Mouse (Mus musculus) cortical plate, adult 2 months (tissue): Measurements from ENCODE around the gene Cracr2b. TPM values are rescaled to one million over a fixed set of nuclear protein-coding genes. Genes with fewer than 3 reads are reported as not detected.
A peak's percentile ranks its signal among the peaks of the same experiment; 100 is the strongest.

Source experiments
- H3K27ac ChIP-seq: fragments of 200-500 bp; 2 replicates; pipeline ENCODE4 v1.5.1; 2012; ENCODE audit warnings: low read length, control low read depth, inconsistent platforms; ENCODE audit not compliant: insufficient read depth
- H3K4me1 ChIP-seq: fragments of 200-500 bp; 2 replicates; pipeline ENCODE4 v1.6.1; 2011; ENCODE audit warnings: low read length; ENCODE audit not compliant: control insufficient read depth, insufficient read depth
- H3K4me3 ChIP-seq: fragments of 200-500 bp; 2 replicates; pipeline ENCODE4 v1.5.1; 2011; ENCODE audit warnings: mild to moderate bottlenecking, low read length, control low read depth; ENCODE audit not compliant: insufficient read depth
- CTCF ChIP-seq: fragments of 200-500 bp; IDR thresholded peaks from 2 replicates; pipeline ENCODE4 v1.5.1; 2011; ENCODE audit warnings: mild to moderate bottlenecking, control low read depth, low read length; ENCODE audit not compliant: insufficient read depth; ENCODE audit errors: extremely low read depth
- POLR2A ChIP-seq: fragments of 200-500 bp; IDR thresholded peaks from 2 replicates; pipeline ENCODE4 v1.6.1; 2011; ENCODE audit warnings: mild to moderate bottlenecking, low read length, control low read depth; ENCODE audit not compliant: insufficient read depth; ENCODE audit errors: extremely low read depth
- polyA plus RNA-seq: library from polyadenylated mRNA; depleted of rRNA; stranded (reverse); fragments of >200 nt; gene quantifications from 2 replicates; pipeline ENCODE4 v1.2.3, GENCODE M21; 2012

The Cracr2b gene
- polyA plus RNA-seq, 1 experiment = 4.8 TPM

- no peak overlapping the region for H3K4me3 ChIP-seq
- H3K4me1 ChIP-seq = no peaks in the 10 kb centered on the region
- TF ChIP-seq POLR2A (no peak), CTCF (no peak)
- no peak overlapping the region for H3K27ac ChIP-seq
These were observed 37.1 kb upstream of the Cracr2b start for GRCm38 (mm10) chr7:141423811-141424210.

- 0 out of 2 replicates have a peak, but pooled peaks have one; percentile 10 for TF ChIP-seq POLR2A
- no peak for TF ChIP-seq CTCF
- H3K27ac ChIP-seq = no peak overlapping the region
- no peak overlapping the region for H3K4me3 ChIP-seq
These were observed 33.8 kb upstream of the Cracr2b start for GRCm38 (mm10) chr7:141426948-141427730.

GRCm38 (mm10) chr7:141428701-141429100 lies 32.2 kb upstream of the Cracr2b start:
- Histone ChIP-seq H3K27ac (peak overlapping the region; percentile 16), H3K4me1 (no peaks in the 10 kb centered on the region), H3K4me3 (peak overlapping the region; percentile 62)
- TF ChIP-seq CTCF (no peak), POLR2A (no peak)

More at GRCm38 (mm10) chr7:141426948-141427730, 33.8 kb upstream of the Cracr2b start:
- no peaks in the 10 kb centered on the region for H3K4me1 ChIP-seq

- TF ChIP-seq POLR2A (peak; percentile 85), CTCF (no peak)
- H3K4me1 ChIP-seq = no peaks in the 10 kb centered on the region
- peak within 1 kb of the TSS; percentile 62 for H3K4me3 ChIP-seq
- peak within 1 kb of the TSS; percentile 16 for H3K27ac ChIP-seq
These were observed 31.6 kb upstream of the Cracr2b start, which contains the start of gene Cend1 for GRCm38 (mm10) chr7:141429310-141429709. TSS of gene Cend1 (minus strand) at chr7:141429491.

GRCm38 (mm10) chr7:141429840-141430584 lies 30.9 kb upstream of the Cracr2b start:
- TF ChIP-seq POLR2A (0 out of 2 replicates have a peak, but pooled peaks have one; percentile 18), CTCF (no peak)
- Histone ChIP-seq H3K4me3 (peak overlapping the region; percentile 62; the same call in 1 of the 2 replicates), H3K4me1 (no peaks in the 10 kb centered on the region), H3K27ac (no peak overlapping the region)

GRCm38 (mm10) chr7:141430585-141431240 lies 30.2 kb upstream of the Cracr2b start:
- Histone ChIP-seq H3K27ac (no peak overlapping the region), H3K4me3 (no peak overlapping the region), H3K4me1 (peaks cover 4% of the 10 kb centered on the region; the same call in 1 of the 2 replicates)
- TF ChIP-seq CTCF (no peak), POLR2A (no peak)

GRCm38 (mm10) chr7:141431434-141432185 lies 29.3 kb upstream of the Cracr2b start:
- peaks cover 6% of the 10 kb centered on the region for H3K4me1 ChIP-seq
- no peak overlapping the region for H3K4me3 ChIP-seq
- no peak overlapping the region for H3K27ac ChIP-seq
- no peak for TF ChIP-seq CTCF
- no peak for TF ChIP-seq POLR2A

GRCm38 (mm10) chr7:141432186-141432611 lies 28.7 kb upstream of the Cracr2b start:
- H3K27ac ChIP-seq = no peak overlapping the region
- TF ChIP-seq CTCF (no peak), POLR2A (no peak)
- no peak overlapping the region for H3K4me3 ChIP-seq
- H3K4me1 ChIP-seq = peaks cover 6% of the 10 kb centered on the region

GRCm38 (mm10) chr7:141432741-141433516 lies 28.0 kb upstream of the Cracr2b start:
- Histone ChIP-seq H3K4me3 (peak overlapping the region; percentile 48; the same call in 1 of the 2 replicates), H3K27ac (no peak overlapping the region), H3K4me1 (peaks cover 6% of the 10 kb centered on the region)
- TF ChIP-seq CTCF (no peak), POLR2A (no peak)
